Mouse (Mus musculus): ENCODE results near the gene Smurf2. TPM values are rescaled to one million over a fixed set of nuclear protein-coding genes. Genes with fewer than 3 reads are reported as not detected.
A peak's percentile ranks its signal among the peaks of the same experiment; 100 is the strongest.
"Not testable (repeated sequence)": the region's sequence is repeated elsewhere in the genome, so short reads cannot be mapped to it uniquely, and the experiment has no call there.

Gene Smurf2
- total RNA-seq, 2 experiments from 2014 or later, result 22.2 to 22.8 TPM

GRCm38 (mm10) chr11:106815761-106816160 is 104.8 kb downstream of the Smurf2 start:
- intact Hi-C loops (cut with DNase I), result no loop called here
- no peak for DNase-seq

DNA sequence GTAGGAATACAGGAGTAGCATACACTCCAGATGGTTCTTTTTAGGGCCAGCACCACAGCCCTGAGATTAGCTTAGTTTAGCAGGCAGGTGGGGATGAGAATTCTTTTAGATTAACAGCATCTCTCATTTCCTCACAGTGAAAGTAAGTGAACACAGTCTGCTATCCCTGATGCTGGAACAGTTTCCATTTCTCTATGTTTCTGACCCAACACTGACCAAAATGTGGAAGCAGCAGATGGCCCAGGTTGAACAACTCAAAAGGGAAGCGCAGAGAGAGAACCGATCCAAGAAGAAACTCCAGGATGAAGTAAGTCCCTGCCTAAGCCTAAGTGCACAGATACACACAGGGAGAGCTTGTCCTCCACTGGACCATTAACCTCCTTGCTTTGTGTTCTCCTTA is 105.2 kb downstream of the Smurf2 start:
- intact Hi-C loops (cut with DNase I), result no loop called here
- DNase-seq, result no peak

DNA sequence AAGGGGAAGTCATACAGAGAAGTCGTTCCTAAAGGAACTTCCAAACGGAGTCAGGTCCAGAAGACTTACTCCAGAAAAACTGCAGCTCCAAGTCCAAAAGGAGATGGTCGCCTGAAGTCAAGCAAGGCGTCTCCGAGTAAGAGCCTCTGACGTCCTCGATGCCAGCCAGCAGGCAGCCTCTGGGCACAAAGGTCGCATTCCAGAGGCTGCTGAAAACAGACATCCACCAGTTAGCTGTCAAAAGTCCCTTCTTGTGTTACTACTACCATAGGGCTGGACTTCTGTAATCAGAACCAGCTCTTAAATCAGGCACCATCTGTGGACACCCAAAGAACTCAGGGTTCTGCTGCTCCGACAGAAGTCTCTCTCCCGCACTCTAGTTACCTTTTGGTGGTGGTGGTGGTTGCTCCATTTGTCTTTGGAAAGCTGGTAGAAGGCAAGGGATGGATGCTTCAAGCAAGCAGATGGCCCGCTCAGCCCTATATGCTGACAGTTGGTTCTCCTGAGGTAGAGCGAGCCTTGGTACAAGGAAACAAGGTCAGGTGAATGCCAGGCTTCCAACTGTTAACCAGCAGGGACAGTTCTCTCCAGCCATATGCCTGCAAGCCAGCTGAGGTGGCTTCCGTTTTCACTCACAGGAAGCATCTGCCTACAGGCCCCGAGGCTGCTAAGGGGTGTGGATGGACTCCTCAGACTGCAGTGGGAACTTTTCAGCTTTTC is 105.8 kb downstream of the Smurf2 start:
- intact Hi-C loops (cut with DNase I), result no loop called here
- DNase-seq, result no peak

DNA sequence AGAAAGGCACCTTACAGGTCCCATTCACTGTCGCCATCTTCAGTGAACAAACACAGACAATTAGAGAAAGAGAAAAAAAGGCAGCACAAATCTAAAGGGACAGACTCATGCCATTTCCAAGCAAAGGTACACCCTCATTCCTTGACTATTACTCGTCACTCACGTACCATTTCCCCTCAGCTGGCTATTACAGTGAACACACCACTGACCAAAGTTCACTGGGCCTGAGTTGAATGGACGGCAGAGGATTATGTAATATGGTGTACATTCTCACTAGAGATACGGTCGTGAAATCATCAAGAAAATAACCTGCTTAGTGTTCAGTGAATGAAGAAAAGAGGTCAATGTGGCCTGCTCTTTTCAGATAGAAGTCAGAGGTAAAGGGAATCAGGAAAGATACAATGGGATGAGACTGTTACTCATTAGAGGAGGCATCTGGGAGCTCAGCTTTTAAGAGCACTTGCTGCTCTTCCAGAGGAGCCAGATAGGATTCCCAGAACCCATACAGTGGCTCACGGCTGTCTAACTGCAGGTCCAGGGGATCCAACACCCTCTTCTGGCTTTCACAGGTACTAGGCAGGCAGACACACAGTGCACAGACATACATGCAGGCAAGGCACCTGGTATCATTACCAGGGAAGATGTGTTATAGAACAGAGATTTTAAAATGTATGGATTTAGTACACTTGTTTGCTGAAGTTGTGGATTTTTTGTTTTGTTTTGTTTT is 107.9 kb downstream of the Smurf2 start:
- intact Hi-C loops (cut with DNase I), result no loop called here
- no peak for DNase-seq

DNA sequence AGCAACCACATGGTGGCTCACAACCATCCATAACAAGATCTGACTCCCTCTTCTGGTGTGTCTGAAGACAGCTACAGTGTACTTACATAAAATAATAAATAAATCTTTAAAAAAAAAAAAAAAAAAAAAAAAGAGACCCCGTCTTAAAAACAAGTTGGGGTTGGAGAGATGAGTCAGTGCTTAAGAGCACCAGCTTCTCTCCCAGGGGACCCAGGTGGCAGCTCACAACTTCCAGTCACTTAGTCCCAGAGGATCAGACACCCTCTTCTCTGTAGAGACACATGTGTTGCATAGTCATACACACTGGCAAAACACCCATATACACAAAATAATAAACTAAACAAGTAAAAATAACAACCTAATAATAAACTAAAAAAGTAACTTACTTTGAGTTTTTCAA is 113.1 kb downstream of the Smurf2 start:
- intact Hi-C loops (cut with DNase I); DNase-seq: not testable (repeated sequence)

DNA sequence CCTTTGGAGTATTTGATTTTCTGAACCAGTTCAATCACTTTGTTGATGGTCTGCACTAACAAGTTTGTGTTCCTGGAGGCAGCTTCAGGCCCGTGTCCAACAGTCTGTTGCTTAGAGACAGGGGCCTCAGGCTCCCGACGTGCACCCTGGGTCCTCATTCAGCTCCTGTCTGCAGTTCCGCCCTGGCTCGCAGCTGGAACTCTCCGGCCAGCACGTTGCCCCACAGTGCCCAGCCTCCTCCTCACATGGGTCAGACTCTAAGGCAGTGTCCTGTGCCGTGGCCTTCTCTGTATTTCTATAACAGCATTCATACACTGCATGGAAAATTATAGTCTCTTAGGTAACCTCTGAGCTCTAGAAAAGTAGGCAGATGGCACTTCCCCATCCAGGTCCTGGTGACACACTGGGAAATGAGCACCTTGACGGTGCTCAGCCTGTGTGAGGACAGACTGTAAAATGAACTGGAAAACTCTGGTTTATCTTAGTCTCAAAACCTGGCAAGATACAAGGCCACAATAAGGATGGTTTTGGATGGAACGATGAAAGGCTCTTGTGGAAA is 118.4 kb downstream of the Smurf2 start:
- DNase-seq, result no peak
- intact Hi-C loops (cut with DNase I), result no loop called here

DNA sequence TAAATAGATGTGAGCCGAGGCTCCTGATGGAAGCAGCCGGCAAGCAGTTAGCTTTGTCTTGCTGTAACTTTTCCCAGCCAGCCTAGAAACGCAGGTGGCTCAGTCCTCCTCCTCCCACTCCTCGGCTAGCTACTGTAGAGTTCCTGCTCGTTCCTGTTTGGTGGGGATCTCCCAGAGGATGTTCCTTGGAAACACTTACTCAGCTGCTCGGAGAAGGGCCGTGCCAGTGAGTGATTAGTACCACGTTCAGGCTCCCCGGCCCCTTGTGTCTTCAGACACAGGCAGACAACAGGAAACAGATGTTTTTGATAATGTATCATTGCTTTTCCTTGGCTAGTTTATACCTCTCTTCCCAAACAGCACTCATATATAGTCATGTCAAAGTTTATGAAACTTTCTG is 124.8 kb downstream of the Smurf2 start:
- no peak for DNase-seq
- intact Hi-C loops (cut with DNase I), result no loop called here

DNA sequence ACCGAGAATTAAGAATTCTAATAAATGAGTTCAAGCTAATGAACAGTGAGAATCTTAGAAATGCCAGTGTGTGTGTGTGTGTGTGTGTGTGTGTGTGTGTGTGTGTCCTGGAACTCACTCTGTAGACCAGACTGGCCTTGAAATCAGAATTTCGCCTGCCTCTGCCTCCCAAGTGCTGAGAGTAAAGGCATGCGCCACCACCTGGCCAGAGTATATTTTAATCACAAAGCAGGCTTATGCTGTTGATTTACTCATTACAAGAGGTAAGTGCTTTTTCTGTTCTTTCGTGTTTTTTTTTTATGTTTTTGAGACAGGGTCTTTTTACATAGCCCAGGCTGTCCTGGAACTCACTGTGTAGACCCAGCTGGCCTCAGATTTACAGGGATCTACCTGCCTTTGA is 126.7 kb downstream of the Smurf2 start:
- intact Hi-C loops (cut with DNase I), result no loop called here
- DNase-seq, result no peak

DNA sequence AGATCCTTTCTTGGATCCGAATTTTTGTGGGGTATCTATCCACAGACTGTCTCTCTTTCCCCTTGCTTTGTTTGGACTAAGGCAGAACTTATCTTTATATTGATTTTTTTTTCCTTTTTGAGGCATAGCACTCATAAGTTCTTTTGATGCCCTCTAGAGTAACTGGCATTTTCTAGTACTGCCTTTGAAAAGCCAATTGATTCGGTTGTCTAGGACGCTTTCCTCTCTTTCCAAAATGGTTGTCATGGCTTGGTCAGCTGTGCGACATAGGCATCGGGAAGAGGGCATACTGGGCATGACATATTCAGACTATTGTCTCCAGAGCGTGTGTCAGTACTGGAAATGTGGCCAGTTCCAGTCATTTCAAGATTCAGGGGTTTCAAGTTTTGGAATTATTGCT is 130.9 kb downstream of the Smurf2 start:
- no peak for DNase-seq
- intact Hi-C loops (cut with DNase I), result no loop called here

- peak; percentile 96 to 99 for DNase-seq
- intact Hi-C loops (cut with DNase I), result no loop called here
Measured at GRCm38 (mm10) chr11:106788775-106789459, 131.6 kb downstream of the Smurf2 start, which contains the start of the genes Ddx5 and Cep95. Ddx5 (minus strand) TSS chr11:106789185. Cep95 (plus strand) TSS chr11:106789252.

- peak; percentile 98 for DNase-seq
- intact Hi-C loops (cut with DNase I), result no loop called here
Measured at GRCm38 (mm10) chr11:106788026-106788774, 132.3 kb downstream of the Smurf2 start.

DNA sequence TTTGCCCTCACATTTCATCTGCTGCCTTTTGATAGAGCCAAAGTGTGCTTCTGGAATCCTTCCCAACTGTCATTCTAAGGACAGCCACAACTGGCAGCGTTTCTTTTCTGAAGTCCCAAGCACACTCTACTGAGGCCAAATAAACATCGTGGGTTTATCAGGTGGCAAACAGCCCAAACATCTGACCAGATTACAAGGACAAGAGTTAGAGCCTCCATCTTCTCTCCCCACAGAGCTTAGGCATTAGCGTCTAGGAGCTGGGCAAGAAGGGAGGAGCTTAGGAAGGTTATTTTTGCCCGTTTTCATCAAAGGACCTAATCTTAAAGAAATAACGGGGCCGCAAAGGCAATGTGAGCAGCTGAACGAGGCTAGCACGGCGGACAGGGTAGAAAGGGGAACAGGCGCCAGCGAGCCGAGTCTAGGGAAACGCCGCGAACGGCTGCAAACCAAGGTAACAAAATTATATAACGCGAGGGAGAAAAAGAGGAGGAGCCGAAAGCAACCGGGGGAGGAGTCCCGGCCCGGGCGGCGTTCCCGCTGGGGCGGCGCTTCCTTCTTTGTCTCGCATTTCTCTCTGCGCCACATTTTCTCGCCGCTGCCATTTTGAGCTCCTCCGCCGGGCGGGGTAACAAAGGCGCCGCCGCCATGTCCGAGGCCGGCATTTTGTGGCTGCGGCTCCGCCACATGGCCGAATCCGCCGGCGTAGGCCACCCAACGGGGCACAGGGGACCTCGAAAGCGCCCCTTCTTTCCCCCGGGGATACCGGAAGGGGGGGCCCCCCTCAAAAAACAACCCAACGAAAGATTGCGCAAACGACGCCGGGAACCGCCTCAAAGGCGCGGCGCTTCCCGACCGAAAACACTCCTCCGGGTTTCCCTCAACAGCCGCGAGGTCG is 133.1 kb downstream of the Smurf2 start:
- peak; percentile 91 to 93 for DNase-seq
- intact Hi-C loops (cut with DNase I), result no loop called here

DNA sequence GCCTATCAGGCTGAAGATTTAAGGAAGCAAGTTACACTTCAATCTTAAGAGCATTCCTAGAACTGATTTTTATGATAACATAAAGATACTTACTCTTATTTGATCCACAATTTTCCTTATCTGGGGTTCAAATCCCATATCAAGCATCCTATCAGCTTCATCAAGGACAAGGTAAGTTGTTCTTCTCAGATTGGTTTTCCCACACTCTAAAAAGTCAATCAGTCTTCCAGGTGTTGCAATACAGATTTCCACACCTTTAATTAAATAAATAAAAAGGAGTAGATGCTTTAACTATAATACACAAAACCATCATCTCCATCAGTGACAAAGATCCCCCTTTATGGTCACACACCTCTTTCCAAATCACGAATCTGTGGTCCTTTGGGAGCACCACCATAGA is 135.5 kb downstream of the Smurf2 start:
- DNase-seq, result no peak
- intact Hi-C loops (cut with DNase I), result no loop called here

DNA sequence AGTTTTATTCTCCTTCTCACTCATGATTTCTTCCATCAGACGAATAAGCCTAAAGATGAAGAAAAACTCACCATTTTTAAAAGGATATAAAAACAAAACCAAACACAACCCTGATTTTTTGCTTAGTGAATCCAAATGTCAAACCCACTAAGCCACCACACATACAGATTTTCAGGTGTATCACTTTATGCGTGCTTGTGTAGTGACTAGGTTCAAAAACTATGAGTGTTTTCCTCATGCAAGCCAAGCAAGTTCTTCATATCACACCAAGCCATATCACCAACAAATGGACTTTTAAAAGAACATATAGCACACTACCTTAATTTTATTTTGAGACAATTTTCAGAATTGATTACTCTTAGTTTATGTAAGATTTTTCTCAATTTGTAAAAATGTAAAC is 136.0 kb downstream of the Smurf2 start:
- no peak for DNase-seq
- intact Hi-C loops (cut with DNase I), result no loop called here

DNA sequence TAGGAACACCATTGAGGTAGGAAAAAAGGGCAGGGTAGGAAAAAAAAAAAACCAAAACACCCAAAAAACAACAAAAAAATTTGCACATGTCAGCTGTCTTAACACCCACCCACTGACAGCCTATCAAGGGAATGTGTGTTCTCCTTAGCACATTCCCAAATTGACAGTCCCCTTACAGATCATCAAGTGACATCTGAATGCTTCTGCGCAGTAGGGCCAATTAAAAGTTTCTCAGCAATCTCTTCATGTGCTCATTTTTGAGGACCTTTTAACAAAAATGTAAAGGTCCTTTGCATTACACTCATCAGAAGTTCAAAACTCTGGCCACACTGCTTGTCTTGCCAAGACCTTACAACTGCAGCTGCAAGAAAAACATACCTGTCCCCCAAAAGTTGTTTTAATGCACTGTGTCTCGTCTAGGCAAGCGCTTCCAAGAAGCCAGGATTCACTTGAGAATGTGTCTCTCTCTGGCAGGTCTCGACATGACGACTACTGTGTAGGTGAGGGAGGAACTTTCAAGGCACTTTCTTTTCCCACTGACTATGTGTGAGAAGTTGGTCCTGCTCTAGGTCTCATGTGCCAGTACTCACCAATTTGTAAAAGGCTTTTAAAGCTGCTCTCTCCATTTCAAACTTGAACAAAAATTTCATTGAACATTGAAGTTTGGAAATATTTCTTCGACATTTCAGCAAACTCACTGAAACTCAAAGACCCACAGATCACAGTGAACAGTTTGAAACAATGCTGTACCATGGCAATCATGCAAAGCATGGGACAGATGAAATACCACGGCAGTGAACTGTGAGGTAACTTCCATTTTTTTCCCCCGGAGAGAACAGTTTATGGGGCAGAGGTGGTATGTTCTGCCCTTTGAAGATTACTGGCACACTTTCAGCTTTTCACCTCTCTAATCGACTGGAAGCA is 137.4 kb downstream of the Smurf2 start:
- intact Hi-C loops (cut with DNase I), result no loop called here
- DNase-seq, result no peak

DNA sequence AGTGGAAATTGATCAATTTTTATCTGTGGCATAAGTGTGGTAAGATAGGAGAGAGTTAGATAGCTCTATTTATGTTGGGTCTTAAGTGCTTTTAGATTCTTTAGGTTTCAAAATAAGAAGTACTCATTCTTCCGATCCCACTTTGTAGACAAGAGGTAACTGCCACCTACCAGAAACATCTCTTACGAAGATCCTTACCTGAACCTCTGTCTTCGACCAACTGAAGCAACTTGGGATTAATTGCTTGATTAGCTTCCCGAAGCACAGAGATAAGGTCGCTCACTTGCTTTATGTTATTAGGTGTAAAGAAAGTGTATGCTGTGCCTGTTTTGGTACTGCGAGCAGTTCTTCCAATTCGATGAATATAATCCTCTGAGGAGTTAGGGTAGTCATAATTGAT is 138.2 kb downstream of the Smurf2 start:
- DNase-seq; intact Hi-C loops (cut with DNase I): not testable (repeated sequence)

GRCm38 (mm10) chr11:106780590-106781220 is 139.8 kb downstream of the Smurf2 start:
- DNase-seq, result no peak
- intact Hi-C loops (cut with DNase I), result no loop called here

GRCm38 (mm10) chr11:106780089-106780425 is 140.5 kb downstream of the Smurf2 start:
- no peak for DNase-seq
- intact Hi-C loops (cut with DNase I), result no loop called here

Measured in gastrocnemius, postnatal 36 days (tissue).